Mouse (Mus musculus) embryo, embryonic 10 days (tissue): ENCODE measurements around the gene Rergl.

ENCODE experiments used
- DNase-seq: peaks from one replicate; pipeline ENCODE4 v3.0.0-alpha.2; 2015; ENCODE audit warnings: low spot score

Rergl gene

GRCm38 (mm10) chr6:139501876-139502275, at the start of gene Rergl:
TSS of gene Rergl (minus strand) at chr6:139501976.
- no peak for DNase-seq

GRCm38 (mm10) chr6:139538469-139538868, 36.7 kb upstream of the Rergl start:
- peak; percentile 13 for DNase-seq

GRCm38 (mm10) chr6:139525406-139525805, 23.6 kb upstream of the Rergl start:
- DNase-seq = no peak

GRCm38 (mm10) chr6:139524288-139524687, 22.5 kb upstream of the Rergl start:
- no peak for DNase-seq

GRCm38 (mm10) chr6:139514938-139515510, 13.2 kb upstream of the Rergl start:
- no peak for DNase-seq

GRCm38 (mm10) chr6:139479730-139480129, 22.0 kb downstream of the Rergl start:
- no peak for DNase-seq

- DNase-seq = no peak
These were observed 36.8 kb downstream of the Rergl start for GRCm38 (mm10) chr6:139464980-139465379.

- DNase-seq = no peak
These were observed 37.5 kb downstream of the Rergl start for GRCm38 (mm10) chr6:139464292-139464691.

GRCm38 (mm10) chr6:139461094-139461493, 40.7 kb downstream of the Rergl start:
- peak; percentile 52 for DNase-seq

GRCm38 (mm10) chr6:139460470-139460869, 41.3 kb downstream of the Rergl start:
- DNase-seq = no peak

GRCm38 (mm10) chr6:139443999-139444398, 57.8 kb downstream of the Rergl start:
- DNase-seq = no peak
